Mouse (Mus musculus) testis, adult 2 months (tissue): ENCODE data around the gene Ano1.

ENCODE experiments used
- CTCF ChIP-seq: fragments of 200-500 bp; IDR thresholded peaks from 2 replicates; pipeline ENCODE4 v1.5.1; 2012; ENCODE audit warnings: low read depth, mild to moderate bottlenecking, inconsistent platforms, low read length, moderate library complexity; ENCODE audit not compliant: control insufficient read depth, insufficient read depth, insufficient replicate concordance
- POLR2A ChIP-seq: fragments of 200-500 bp; IDR thresholded peaks from 2 replicates; pipeline ENCODE4 v1.6.1; 2012; ENCODE audit warnings: low read depth, mild to moderate bottlenecking, inconsistent platforms, low read length, moderate library complexity; ENCODE audit not compliant: control insufficient read depth

GRCm38 (mm10) chr7:144731182-144731896 is 20.4 kb downstream of the Ano1 start:
- TF ChIP-seq CTCF (no peak), POLR2A (no peak)
